Mouse (Mus musculus): Measurements from ENCODE around the gene Zfp335. TPM values are rescaled to one million over a fixed set of nuclear protein-coding genes. Genes with fewer than 3 reads are reported as not detected.

Zfp335 gene
- total RNA-seq, 1 experiment from 2014 or later = 30.4 TPM

- ATAC-seq (ENCODE audit: extremely low read depth, insufficient number of reproducible peaks, low FRiP score, poor library complexity, severe bottlenecking) = no peak
Observed at GRCm38 (mm10) chr2:164899723-164900459, 11.7 kb downstream of the Zfp335 start.

GRCm38 (mm10) chr2:164899034-164899433, 12.5 kb downstream of the Zfp335 start:
- no peak for ATAC-seq (ENCODE audit: extremely low read depth, insufficient number of reproducible peaks, low FRiP score, poor library complexity, severe bottlenecking)

- no peak for ATAC-seq (ENCODE audit: extremely low read depth, insufficient number of reproducible peaks, low FRiP score, poor library complexity, severe bottlenecking)
Observed at GRCm38 (mm10) chr2:164898008-164898407, 13.5 kb downstream of the Zfp335 start.

- ATAC-seq (ENCODE audit: extremely low read depth, insufficient number of reproducible peaks, low FRiP score, poor library complexity, severe bottlenecking) = no peak
Observed at GRCm38 (mm10) chr2:164895885-164896284, 15.7 kb downstream of the Zfp335 start.

- no peak for ATAC-seq (ENCODE audit: extremely low read depth, insufficient number of reproducible peaks, low FRiP score, poor library complexity, severe bottlenecking)
Observed at GRCm38 (mm10) chr2:164894644-164895043, 16.9 kb downstream of the Zfp335 start.

- no peak for ATAC-seq (ENCODE audit: extremely low read depth, insufficient number of reproducible peaks, low FRiP score, poor library complexity, severe bottlenecking)
Observed at GRCm38 (mm10) chr2:164894048-164894447, 17.5 kb downstream of the Zfp335 start.

- no peak for ATAC-seq (ENCODE audit: extremely low read depth, insufficient number of reproducible peaks, low FRiP score, poor library complexity, severe bottlenecking)
Observed at GRCm38 (mm10) chr2:164892696-164893216, 18.8 kb downstream of the Zfp335 start.

GRCm38 (mm10) chr2:164891908-164892695, 19.5 kb downstream of the Zfp335 start:
- ATAC-seq (ENCODE audit: extremely low read depth, insufficient number of reproducible peaks, low FRiP score, poor library complexity, severe bottlenecking) = no peak

GRCm38 (mm10) chr2:164891056-164891834, 20.3 kb downstream of the Zfp335 start:
- no peak for ATAC-seq (ENCODE audit: extremely low read depth, insufficient number of reproducible peaks, low FRiP score, poor library complexity, severe bottlenecking)

- no peak for ATAC-seq (ENCODE audit: extremely low read depth, insufficient number of reproducible peaks, low FRiP score, poor library complexity, severe bottlenecking)
Observed at GRCm38 (mm10) chr2:164890411-164891049, 21.0 kb downstream of the Zfp335 start.

- ATAC-seq (ENCODE audit: extremely low read depth, insufficient number of reproducible peaks, low FRiP score, poor library complexity, severe bottlenecking) = no peak
Observed at GRCm38 (mm10) chr2:164889960-164890359, 21.6 kb downstream of the Zfp335 start.

- no peak for ATAC-seq (ENCODE audit: extremely low read depth, insufficient number of reproducible peaks, low FRiP score, poor library complexity, severe bottlenecking)
Observed at GRCm38 (mm10) chr2:164888996-164889395, 22.6 kb downstream of the Zfp335 start.

GRCm38 (mm10) chr2:164886617-164887016, 24.9 kb downstream of the Zfp335 start:
- no peak for ATAC-seq (ENCODE audit: extremely low read depth, insufficient number of reproducible peaks, low FRiP score, poor library complexity, severe bottlenecking)

- ATAC-seq (ENCODE audit: extremely low read depth, insufficient number of reproducible peaks, low FRiP score, poor library complexity, severe bottlenecking) = no peak
Observed at GRCm38 (mm10) chr2:164885788-164886187, 25.8 kb downstream of the Zfp335 start.

GRCm38 (mm10) chr2:164882619-164883018, 28.9 kb downstream of the Zfp335 start:
- no peak for ATAC-seq (ENCODE audit: extremely low read depth, insufficient number of reproducible peaks, low FRiP score, poor library complexity, severe bottlenecking)

GRCm38 (mm10) chr2:164879568-164880277, 31.8 kb downstream of the Zfp335 start:
- peak; percentile 76 for ATAC-seq (ENCODE audit: extremely low read depth, insufficient number of reproducible peaks, low FRiP score, poor library complexity, severe bottlenecking)

- ATAC-seq (ENCODE audit: extremely low read depth, insufficient number of reproducible peaks, low FRiP score, poor library complexity, severe bottlenecking) = peak; percentile 59
Observed at GRCm38 (mm10) chr2:164879228-164879567, 32.4 kb downstream of the Zfp335 start, which contains the start of gene Pcif1. TSS of gene Pcif1 (plus strand) at chr2:164879304.

GRCm38 (mm10) chr2:164878509-164879227, 32.9 kb downstream of the Zfp335 start:
- ATAC-seq (ENCODE audit: extremely low read depth, insufficient number of reproducible peaks, low FRiP score, poor library complexity, severe bottlenecking) = peak; percentile 47

Data from neutrophil, adult 5-6 weeks (primary cell).